Mouse (Mus musculus): Measurements from ENCODE around the gene Trappc13.
"Not testable (repeated sequence)": the region's sequence is repeated elsewhere in the genome, so short reads cannot be mapped to it uniquely, and the experiment has no call there.

Trappc13 gene

GRCm38 (mm10) chr13:104177796-104178649 lies at the start of gene Trappc13:
Trappc13 (minus strand) TSS chr13:104178469.
- in situ Hi-C loops (cut with MboI; ENCODE audit: unreplicated experiment in 2 of 2), result no loop called here

- in situ Hi-C loops (cut with MboI; ENCODE audit: unreplicated experiment in 2 of 2), result no loop called here
These were observed 49.2 kb upstream of the Trappc13 start for GRCm38 (mm10) chr13:104227478-104227877.

GRCm38 (mm10) chr13:104204313-104204712 lies 26.0 kb upstream of the Trappc13 start:
- in situ Hi-C loops (cut with MboI; ENCODE audit: unreplicated experiment in 2 of 2), result no loop called here

DNA sequence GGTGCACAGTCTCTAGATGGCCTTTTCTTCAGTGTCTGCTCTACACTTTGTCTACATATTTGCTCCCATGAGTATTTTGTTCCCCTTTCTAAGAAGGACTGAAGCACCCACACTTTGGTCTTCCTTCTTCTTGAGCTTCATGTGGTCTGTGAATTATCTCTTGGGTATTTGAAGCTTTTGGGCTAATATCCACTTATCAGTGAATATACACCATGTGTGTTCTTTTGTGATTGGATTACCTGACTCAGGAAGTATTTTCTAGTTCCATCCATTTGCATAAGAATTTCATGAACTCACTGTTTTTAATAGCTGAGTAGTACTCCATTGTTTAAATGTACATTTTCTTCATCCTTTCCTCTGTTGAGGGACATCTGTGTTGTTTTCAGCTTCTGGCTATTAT lies 17.6 kb upstream of the Trappc13 start:
- in situ Hi-C loops (cut with MboI; ENCODE audit: unreplicated experiment in 2 of 2), result not testable (repeated sequence)

DNA sequence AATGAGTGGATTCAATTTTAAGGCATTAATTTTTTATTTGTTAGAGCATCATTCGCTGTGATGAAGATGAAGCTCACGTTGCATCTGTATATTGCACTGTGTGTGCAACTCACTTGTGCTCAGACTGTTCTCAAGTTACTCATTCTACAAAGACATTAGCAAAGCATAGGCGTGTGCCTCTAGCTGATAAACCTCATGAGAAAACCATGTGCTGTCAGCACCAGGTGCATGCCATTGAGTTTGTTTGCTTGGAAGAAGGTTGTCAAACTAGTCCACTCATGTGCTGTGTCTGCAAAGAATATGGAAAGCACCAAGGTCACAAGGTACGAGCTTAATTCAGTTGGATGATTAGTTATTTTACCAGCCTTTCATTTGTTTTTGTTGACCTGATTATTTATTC lies 9.1 kb upstream of the Trappc13 start:
- in situ Hi-C loops (cut with MboI; ENCODE audit: unreplicated experiment in 2 of 2), result no loop called here

GRCm38 (mm10) chr13:104179176-104179888 lies 1.1 kb upstream of the Trappc13 start:
- in situ Hi-C loops (cut with MboI; ENCODE audit: unreplicated experiment in 2 of 2), result no loop called here

DNA sequence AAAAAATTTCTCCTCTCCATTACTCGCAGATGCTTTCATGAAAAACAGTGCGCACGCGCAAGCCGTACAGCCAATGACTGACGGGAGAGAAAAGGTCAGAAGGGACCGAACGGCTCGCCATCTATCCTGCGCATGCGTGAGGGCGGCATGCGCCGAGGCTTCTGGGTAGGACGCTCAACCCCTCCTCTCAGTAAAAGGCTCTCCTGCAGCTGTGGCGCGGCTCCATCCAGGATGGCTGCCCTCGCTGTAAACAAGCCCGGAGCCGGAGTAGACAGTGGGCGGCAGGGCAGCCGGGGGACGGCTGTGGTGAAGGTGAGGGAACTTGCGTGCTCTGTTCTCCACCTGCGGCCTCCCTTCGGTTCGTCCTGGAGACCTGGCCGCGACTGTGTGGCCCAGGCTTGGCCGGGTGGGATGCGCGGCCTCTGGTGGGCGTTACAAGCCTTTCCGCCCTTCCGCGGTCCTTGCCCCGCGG lies 417 bp upstream of the Trappc13 start, which contains the start of gene Trim23:
Gene Trim23, plus strand, starts transcription at position 148 of the 472 bp plus-strand sequence.
- in situ Hi-C loops (cut with MboI; ENCODE audit: unreplicated experiment in 2 of 2), result no loop called here

DNA sequence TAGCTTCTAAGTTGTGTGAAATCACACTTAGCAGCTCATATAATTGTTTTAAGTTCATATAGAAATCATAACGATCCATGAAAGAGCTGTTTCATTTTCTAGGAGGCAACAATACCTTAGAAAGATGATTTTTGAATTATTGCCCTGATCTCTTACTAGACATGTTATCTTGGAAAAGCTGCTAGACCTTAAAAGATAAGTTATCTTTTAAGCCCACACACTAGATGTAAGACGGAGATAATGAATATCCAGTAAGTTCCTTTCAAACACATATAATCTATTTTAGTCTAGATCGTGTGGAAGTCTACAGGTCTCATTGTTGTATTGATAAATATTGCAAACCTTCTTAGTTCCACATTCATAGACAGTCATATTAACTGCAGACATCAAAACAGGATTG lies 1.4 kb downstream of the Trappc13 start:
- in situ Hi-C loops (cut with MboI; ENCODE audit: unreplicated experiment in 2 of 2), result no loop called here

DNA sequence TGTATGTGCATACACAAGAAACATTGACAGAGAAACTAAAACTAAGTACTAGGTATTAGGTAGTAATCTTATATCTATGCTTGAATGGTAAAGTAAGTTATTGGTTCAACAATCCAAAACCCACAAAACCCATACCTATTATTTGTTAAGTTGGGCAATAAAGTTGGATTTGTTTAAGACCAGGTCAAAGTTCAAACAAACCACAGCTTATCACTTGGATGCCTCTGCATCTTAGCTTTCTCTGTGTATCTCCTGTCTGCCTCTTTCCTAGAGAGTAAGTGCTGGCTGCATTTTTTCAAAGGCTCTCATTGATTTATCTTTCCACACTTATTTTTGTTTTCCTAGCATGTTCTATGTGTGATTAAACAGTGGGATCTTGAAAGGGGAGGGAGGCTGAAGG lies 5.8 kb downstream of the Trappc13 start:
- in situ Hi-C loops (cut with MboI; ENCODE audit: unreplicated experiment in 2 of 2), result no loop called here

- in situ Hi-C loops (cut with MboI; ENCODE audit: unreplicated experiment in 2 of 2), result no loop called here
These were observed 6.6 kb downstream of the Trappc13 start for GRCm38 (mm10) chr13:104171711-104172110.

DNA sequence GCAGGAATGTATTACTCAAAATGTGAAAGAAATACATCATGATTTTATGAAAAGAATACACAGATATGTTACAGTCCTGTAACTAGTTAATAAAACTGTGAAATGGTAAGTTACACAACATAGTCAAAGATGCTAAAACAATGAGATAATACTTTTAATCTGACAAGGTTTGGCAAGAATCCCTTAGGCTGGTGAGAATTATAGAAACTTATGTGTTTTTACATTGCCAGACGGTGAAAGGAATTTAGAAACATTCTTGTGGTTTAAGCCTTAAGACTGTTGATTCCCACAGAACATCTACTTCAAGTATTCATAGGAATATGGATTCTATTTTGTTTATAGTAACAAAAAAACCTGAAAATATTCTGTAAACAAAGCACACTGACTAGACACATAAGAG lies 22.6 kb downstream of the Trappc13 start:
- in situ Hi-C loops (cut with MboI; ENCODE audit: unreplicated experiment in 2 of 2), result no loop called here

GRCm38 (mm10) chr13:104155106-104155505 lies 23.2 kb downstream of the Trappc13 start:
- in situ Hi-C loops (cut with MboI; ENCODE audit: unreplicated experiment in 2 of 2), result no loop called here

DNA sequence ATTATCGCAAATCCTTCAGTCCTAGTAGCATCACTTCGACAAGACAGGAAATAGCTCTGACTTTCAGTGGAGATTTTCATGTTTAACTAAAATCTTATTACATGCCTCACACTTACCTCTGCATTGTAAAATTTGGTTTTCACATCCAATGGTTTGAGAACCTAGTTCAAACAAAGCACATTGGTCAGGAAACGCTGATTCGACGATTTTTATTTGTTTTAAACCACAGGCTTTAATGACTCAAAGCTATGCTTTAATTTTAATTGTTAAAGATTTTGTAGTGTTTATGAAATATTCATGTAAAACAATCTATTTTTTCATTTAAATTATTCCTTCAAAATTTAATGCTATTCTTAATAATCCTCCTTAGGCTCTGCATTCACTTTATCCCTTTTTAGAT lies 24.1 kb downstream of the Trappc13 start:
- in situ Hi-C loops (cut with MboI; ENCODE audit: unreplicated experiment in 2 of 2), result no loop called here

- in situ Hi-C loops (cut with MboI; ENCODE audit: unreplicated experiment in 2 of 2), result loop anchor here in 1 of 2 experiments (25.0 kb wide), 2 partner anchors 642 to 792 kb away; partner anchors contain the start of gene Srek1ip1
These were observed 32.6 kb downstream of the Trappc13 start for GRCm38 (mm10) chr13:104145646-104146045.

DNA sequence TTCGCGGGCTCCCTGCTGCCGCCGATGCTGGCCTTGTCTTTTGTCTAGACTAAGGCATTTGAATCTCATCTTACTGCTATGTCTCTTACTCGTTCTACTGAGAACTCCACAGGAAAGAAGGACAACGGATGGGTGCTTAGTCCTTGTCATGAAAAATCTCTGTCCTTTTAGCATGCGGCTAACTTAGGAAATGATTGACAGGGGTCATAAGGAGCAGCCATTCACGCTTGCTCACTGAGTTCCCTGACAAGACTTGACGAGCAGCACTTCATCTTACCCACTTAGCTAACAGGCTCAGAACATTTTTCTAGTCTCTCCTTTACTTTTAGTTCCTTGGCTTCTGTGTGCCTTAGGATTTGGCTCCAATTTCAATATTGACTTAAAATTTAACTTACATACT lies 33.4 kb downstream of the Trappc13 start:
- in situ Hi-C loops (cut with MboI; ENCODE audit: unreplicated experiment in 2 of 2), result loop anchor here in 1 of 2 experiments (25.0 kb wide), 2 partner anchors 642 to 792 kb away; partner anchors contain the start of gene Srek1ip1

DNA sequence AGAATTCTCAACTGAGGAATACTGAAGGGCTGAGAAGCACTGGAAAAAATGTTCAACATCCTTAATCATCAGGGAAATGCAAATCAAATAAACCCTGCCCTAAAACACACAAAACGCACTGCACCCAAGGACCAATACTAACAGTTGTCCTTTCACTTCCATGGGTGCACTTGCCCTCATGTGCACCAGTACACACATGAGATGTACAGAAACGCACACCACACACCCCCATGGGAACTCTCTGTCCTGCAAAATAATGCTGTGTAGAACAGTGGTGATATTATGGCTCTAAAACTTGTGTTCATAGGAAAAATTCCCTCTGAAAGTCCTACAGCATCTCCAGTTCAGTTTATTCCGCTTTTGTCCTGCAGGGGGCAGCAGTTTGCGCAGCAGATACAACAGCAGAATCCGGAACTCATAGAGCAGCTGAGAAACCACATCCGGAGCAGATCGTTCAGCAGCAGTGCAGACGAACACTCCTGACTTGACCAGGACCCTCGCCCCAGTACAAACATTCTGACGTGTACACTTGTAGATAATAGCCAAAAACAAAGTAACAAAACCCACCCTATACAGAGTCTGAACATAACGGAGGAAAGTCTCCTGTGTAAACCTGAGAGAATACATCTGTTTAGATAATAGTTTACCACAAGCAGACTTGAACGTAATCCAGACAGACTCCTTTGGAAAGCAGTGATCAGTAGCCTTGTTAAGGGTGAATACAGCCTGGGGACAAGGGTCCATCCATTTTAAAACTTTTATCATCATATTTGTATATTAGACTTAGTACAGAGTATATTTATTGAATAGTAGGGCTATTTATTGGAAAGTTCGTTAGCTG lies 38.7 kb downstream of the Trappc13 start:
- in situ Hi-C loops (cut with MboI; ENCODE audit: unreplicated experiment in 2 of 2), result loop anchor here (5.0 to 25.0 kb wide), 4 partner anchors 643 to 798 kb away; partner anchors contain the start of gene Srek1ip1 (in 1 of the 2)

DNA sequence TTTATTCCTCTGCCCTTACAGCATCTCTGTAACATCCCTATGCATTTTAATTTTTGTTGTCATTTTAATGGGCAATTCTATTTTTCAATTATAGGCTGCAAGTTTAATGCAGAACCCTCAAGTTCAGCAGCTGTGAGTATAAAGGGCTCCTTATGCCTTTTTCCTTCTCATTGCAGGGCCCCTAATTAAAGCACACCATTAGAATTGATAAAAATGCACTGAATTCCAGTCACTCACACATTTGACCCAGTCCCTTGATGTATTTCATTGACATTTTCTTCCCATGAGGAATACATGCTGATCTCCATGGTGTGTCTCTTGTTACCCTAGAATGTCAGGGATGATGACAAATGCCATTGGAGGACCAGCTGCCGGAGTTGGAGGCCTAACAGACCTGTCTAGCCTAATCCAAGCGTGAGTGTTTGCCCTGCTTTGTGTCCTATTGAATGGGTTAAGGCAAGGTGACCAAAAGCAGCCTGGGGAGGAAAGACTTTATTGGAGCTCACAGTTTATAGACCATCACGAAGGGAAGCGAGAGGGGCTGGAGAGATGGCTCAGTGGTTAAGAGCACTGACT lies 43.7 kb downstream of the Trappc13 start:
- in situ Hi-C loops (cut with MboI; ENCODE audit: unreplicated experiment in 2 of 2), result loop anchor here (5.0 to 25.0 kb wide), 4 partner anchors 648 to 803 kb away; partner anchors contain the start of gene Srek1ip1 (in 1 of the 2)

- in situ Hi-C loops (cut with MboI; ENCODE audit: unreplicated experiment in 2 of 2), result loop anchor here (10.0 to 25.0 kb wide), 3 partner anchors 655 to 805 kb away; partner anchors contain the start of gene Srek1ip1 (in 1 of the 2)
These were observed 45.7 kb downstream of the Trappc13 start for GRCm38 (mm10) chr13:104132561-104132960.

GRCm38 (mm10) chr13:104123662-104124381 lies 54.4 kb downstream of the Trappc13 start:
- in situ Hi-C loops (cut with MboI; ENCODE audit: unreplicated experiment in 2 of 2), result no loop called here
